Mouse (Mus musculus) cerebellum, adult 2 months (tissue): ENCODE measurements around the gene Clec16a. TPM values are rescaled to one million over a fixed set of nuclear protein-coding genes. Genes with fewer than 3 reads are reported as not detected.

Experiments
- DNase-seq, 2 experiments: peaks; one replicate each; pipeline ENCODE4 v3.0.0; 2021
- H3K27ac ChIP-seq: fragments of 200-500 bp; 2 replicates; pipeline ENCODE4 v1.5.1; 2012; ENCODE audit warnings: low read length, control low read depth, inconsistent platforms; ENCODE audit not compliant: insufficient read depth
- H3K27me3 ChIP-seq: fragments of 200-500 bp; 2 replicates; pipeline ENCODE4 v1.6.1; 2012; ENCODE audit warnings: inconsistent platforms, mild to moderate bottlenecking, low read length, moderate library complexity; ENCODE audit not compliant: control insufficient read depth, insufficient read depth
- H3K4me1 ChIP-seq: fragments of 200-500 bp; 2 replicates; pipeline ENCODE4 v1.6.1; 2011; ENCODE audit warnings: low read length; ENCODE audit not compliant: control insufficient read depth, insufficient read depth
- H3K4me3 ChIP-seq: fragments of 200-500 bp; replicated peaks from 2 replicates; pipeline ENCODE3; 2011; ENCODE audit warnings: mild to moderate bottlenecking, low read depth, low read length, control low read depth; ENCODE audit not compliant: insufficient read depth
- CTCF ChIP-seq: fragments of 200-500 bp; IDR thresholded peaks from 2 replicates; pipeline ENCODE4 v1.5.1; 2011; ENCODE audit warnings: low read depth, mild to moderate bottlenecking, control low read depth, low read length, moderate library complexity, borderline replicate concordance; ENCODE audit not compliant: insufficient read depth
- POLR2A ChIP-seq: fragments of 200-500 bp; IDR thresholded peaks from 2 replicates; pipeline ENCODE4 v1.6.1; 2011; ENCODE audit warnings: low read length, control low read depth, borderline replicate concordance; ENCODE audit not compliant: insufficient read depth
- WGBS: fragments of 180-500 bp; shearing (Covaris S2); methylation state at CpG from one replicate; pipeline ENCODE4 v1.1.7; 2018; 5-methylcytosine and 5-hydroxymethylcytosine counted together
- polyA plus RNA-seq: library from polyadenylated mRNA; depleted of rRNA; stranded (reverse); fragments of >200 nt; gene quantifications from 2 replicates; pipeline ENCODE4 v1.2.3, GENCODE M21; 2012; rRNA removed

Clec16a gene
- polyA plus RNA-seq: 48.7 and 51.2 TPM in 2 replicates

- H3K27me3 ChIP-seq: no peaks in the 10 kb centered on the region; the same call in 1 of the 2 replicates
- under 1% methylated on average over 58 of the region's 58 CpGs for WGBS
- DNase-seq: peak; percentile 97
- peaks cover 19% of the 10 kb centered on the region for H3K4me1 ChIP-seq
- TF ChIP-seq CTCF: no peak
- peak; percentile 67 for TF ChIP-seq POLR2A
- H3K27ac ChIP-seq: peak within 1 kb of the TSS; percentile 57; the same call in 1 of the 2 replicates
- peak within 1 kb of the TSS; percentile 90 for H3K4me3 ChIP-seq
Observed at GRCm38 (mm10) chr16:10544995-10545622, at the start of gene Clec16a. Gene Clec16a, plus strand, starts transcription at chr16:10545339.

- no peak overlapping the region for H3K4me3 ChIP-seq
- no peak for TF ChIP-seq POLR2A
- no peak for TF ChIP-seq CTCF
- H3K27ac ChIP-seq: no peak overlapping the region
- no peaks in the 10 kb centered on the region for H3K27me3 ChIP-seq
- no peaks in the 10 kb centered on the region for H3K4me1 ChIP-seq
- DNase-seq: no peak
- 53% methylated on average over 2 of the region's 2 CpGs for WGBS
Observed at GRCm38 (mm10) chr16:10495824-10496298, 49.3 kb upstream of the Clec16a start.

DNA sequence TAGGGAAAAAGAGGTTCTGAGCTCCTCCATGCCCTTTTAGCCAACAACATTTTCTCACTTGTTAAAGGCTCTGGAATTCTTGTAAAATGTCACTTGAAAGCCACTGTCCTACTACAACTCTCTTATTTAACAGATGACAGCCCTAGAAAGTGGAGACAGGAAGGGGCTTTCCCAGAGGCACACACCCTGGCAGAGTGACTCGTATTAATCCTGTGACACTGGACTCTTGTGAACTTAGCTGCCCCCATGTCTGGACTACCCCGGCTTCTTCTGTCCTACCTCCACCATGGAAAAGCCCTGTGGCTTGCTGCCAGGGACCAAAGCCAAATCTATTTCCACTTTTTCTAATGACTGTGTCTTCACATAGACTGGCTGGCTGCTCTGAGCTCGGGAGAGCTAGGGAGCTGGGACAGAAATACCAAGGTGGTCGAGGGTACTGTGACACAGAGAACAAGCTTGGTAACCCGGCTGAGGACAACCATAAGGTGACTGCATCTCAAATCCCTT lies 47.0 kb upstream of the Clec16a start:
- Histone ChIP-seq H3K27me3 (no peaks in the 10 kb centered on the region), H3K4me3 (no peak overlapping the region), H3K4me1 (no peaks in the 10 kb centered on the region), H3K27ac (no peak overlapping the region)
- TF ChIP-seq POLR2A (no peak), CTCF (no peak)
- WGBS: 21% methylated on average over 5 of the region's 5 CpGs
- DNase-seq: no peak

- Histone ChIP-seq H3K4me3 (no peak overlapping the region), H3K4me1 (no peaks in the 10 kb centered on the region), H3K27me3 (no peaks in the 10 kb centered on the region), H3K27ac (no peak overlapping the region)
- no peak for TF ChIP-seq CTCF
- TF ChIP-seq POLR2A: no peak
- 78% methylated on average over 1 of the region's 1 CpGs for WGBS
- no peak for DNase-seq
Observed at GRCm38 (mm10) chr16:10499122-10499521, 46.0 kb upstream of the Clec16a start.

DNA sequence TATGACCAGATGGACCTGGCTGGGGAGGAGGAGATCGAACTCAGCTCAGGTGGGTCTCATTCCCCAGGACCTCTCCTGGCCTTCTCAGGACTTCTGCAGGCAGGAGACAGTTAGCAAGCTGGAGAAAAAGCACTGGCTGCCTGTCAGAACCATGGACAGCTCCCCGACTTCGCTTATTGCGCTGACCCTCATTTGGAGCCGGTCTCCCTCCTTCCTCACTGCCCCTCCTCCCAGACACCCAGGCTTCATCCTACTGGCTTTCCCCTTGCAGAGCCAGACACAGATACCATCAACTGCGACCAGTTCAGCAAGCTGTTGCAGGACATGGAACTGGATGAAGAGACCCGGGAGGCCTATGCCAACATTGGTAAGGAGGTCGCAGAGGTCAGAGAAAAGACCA lies 43.3 kb upstream of the Clec16a start:
- Histone ChIP-seq H3K27me3 (no peaks in the 10 kb centered on the region), H3K27ac (no peak overlapping the region), H3K4me3 (no peak overlapping the region), H3K4me1 (no peaks in the 10 kb centered on the region)
- no peak for DNase-seq
- TF ChIP-seq POLR2A: no peak
- 41% methylated on average over 8 of the region's 8 CpGs for WGBS

- H3K27me3 ChIP-seq: no peaks in the 10 kb centered on the region
- no peaks in the 10 kb centered on the region for H3K4me1 ChIP-seq
- no peak for DNase-seq
- no peak overlapping the region for H3K4me3 ChIP-seq
- WGBS: 71% methylated on average over 2 of the region's 2 CpGs
- TF ChIP-seq CTCF (no peak), POLR2A (no peak)
- no peak overlapping the region for H3K27ac ChIP-seq
Observed at GRCm38 (mm10) chr16:10503058-10503457, 42.1 kb upstream of the Clec16a start.

DNA sequence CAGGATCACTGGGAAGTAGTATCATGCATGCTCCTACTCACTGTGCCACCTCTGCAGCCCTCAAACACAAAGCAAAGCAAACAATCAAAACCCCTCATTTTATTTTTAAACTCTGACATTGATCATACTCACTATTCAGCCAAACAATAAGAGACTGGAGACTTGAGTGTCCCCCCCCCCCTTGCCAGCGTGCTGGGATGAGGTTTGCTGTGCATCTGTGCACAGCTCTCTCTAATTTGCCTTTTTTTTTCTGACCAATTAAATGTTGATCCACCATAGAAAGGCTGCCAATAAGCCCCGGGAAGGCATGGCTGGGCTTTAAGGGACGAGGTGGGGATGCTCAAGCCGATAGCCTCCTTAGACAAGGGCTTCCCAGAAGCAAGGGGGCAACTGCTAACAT lies 37.7 kb upstream of the Clec16a start:
- H3K4me1 ChIP-seq: peaks cover 15% of the 10 kb centered on the region
- 54% methylated on average over 4 of the region's 4 CpGs for WGBS
- no peak overlapping the region for H3K4me3 ChIP-seq
- no peak for DNase-seq
- H3K27ac ChIP-seq: no peak overlapping the region
- H3K27me3 ChIP-seq: no peaks in the 10 kb centered on the region
- no peak for TF ChIP-seq POLR2A
- no peak for TF ChIP-seq CTCF

DNA sequence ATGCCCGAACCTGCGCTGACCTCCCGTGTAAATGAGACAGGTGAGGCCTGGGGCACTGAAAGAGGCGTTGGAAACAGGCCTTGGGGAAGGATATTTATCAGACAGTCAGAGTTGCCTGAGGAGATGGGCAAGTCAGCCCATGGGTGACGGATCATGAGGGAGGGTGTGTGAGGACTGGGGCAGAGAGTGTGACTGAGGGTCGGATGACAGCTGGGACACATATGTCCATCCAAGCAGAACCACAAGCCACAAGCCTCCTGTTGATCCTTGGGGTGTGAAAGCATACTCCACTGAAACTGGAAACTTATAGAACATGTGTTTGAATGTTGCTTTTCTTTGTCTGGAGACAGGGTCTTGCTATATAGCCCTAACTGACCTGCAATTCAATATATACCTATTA lies 36.4 kb upstream of the Clec16a start:
- Histone ChIP-seq H3K27me3 (no peaks in the 10 kb centered on the region), H3K4me3 (no peak overlapping the region), H3K4me1 (peaks cover 15% of the 10 kb centered on the region), H3K27ac (no peak overlapping the region)
- no peak for DNase-seq
- no peak for TF ChIP-seq POLR2A
- TF ChIP-seq CTCF: no peak
- 77% methylated on average over 6 of the region's 6 CpGs for WGBS
